Mouse (Mus musculus): Measurements from ENCODE around the gene Klhl24. TPM values are rescaled to one million over a fixed set of nuclear protein-coding genes. Genes with fewer than 3 reads are reported as not detected.

The Klhl24 gene
- polyA plus RNA-seq (2014; fragmentation: Nextera tagmentation; extraction: Ambion mirVana): 50.3 and 50.8 TPM in 2 replicates

DNA sequence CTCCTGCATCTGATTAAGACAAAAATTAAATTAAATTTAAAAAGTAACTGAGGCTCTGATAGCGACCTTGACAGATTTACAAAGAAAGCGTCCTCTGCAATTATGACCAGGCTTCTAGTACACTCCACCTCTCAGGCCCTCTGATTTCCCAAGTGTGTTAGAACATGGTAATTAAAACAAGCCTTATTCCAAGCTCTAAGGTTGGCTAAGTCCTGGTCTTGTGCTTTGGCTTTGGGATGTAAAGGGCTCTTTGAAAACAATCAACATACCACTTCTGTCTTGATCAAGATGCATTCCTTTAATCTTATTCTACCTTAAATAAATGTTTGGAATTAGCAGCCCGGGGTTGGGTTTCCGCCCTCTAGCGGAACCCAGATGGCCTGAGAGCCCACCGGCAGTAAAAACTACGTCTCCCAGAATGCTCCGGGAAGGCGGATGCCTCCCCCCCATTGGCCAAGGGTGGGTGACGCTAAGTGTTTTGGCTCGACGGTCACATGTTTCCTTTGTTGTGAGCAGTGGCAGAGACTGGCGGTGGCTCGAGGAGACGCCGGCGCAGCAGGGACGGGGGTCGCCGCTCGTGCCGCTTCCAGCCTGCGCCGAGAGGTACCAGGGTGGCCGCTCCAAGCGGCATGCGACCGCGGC is at the start of gene Klhl24:
Gene Klhl24 (plus strand): TSS at position 474 of the 642 bp plus-strand sequence.
- Histone ChIP-seq H3K27me3 (ENCODE audit: control insufficient read depth, insufficient read depth, low read length) (no peaks in the 10 kb centered on the region), H3K36me3 (ENCODE audit: control insufficient read depth, insufficient read depth, low read length) (no peaks in the 10 kb centered on the region), H3K9ac (ENCODE audit: low read depth, low read length) (peak within 1 kb of the TSS; percentile 95), H3K4me2 (replicated peaks; ENCODE audit: low read depth, low read length) (peak within 1 kb of the TSS; percentile 54), H3K4me3 (ENCODE audit: low read depth, low read length) (peak within 1 kb of the TSS; percentile 94), H3K27ac (ENCODE audit: low read depth, low read length) (peak within 1 kb of the TSS; percentile 98), H3K4me1 (replicated peaks; ENCODE audit: control insufficient read depth, insufficient read depth, low read length) (no peaks in the 10 kb centered on the region), H3K9me3 (ENCODE audit: control insufficient read depth, low read length) (no peaks in the 10 kb centered on the region)
- WGBS: 2% methylated on average over 29 of the region's 29 CpGs
- peak; percentile 96 for ATAC-seq (ENCODE audit: low FRiP score)
- peak; percentile 94 for DNase-seq (ENCODE audit: low spot score)

DNA sequence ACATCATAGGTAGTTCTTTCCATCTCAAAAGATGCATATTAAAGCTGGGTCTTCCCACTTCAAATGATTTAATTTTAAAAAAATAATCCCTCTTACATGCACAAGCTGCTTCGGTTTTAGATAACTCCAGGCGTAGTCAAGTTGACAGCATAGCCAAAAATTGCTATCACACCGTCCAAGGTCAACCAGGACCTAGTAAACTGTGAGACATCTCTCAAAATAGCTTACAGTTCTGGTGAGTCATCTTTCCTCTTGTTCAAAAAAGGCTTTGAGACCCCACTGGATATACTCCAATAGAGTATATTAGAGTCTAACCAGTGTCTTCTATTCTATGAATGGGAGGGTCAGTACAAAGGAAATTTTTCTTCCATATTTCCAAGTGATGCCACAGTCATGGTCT is 44.7 kb upstream of the Klhl24 start:
- Histone ChIP-seq H3K9ac (ENCODE audit: low read depth, low read length) (no peak overlapping the region), H3K9me3 (ENCODE audit: control insufficient read depth, low read length) (no peaks in the 10 kb centered on the region), H3K27ac (ENCODE audit: low read depth, low read length) (no peak overlapping the region), H3K4me2 (replicated peaks; ENCODE audit: low read depth, low read length) (no peak overlapping the region), H3K4me3 (ENCODE audit: low read depth, low read length) (no peak overlapping the region), H3K4me1 (replicated peaks; ENCODE audit: control insufficient read depth, insufficient read depth, low read length) (no peaks in the 10 kb centered on the region), H3K27me3 (ENCODE audit: control insufficient read depth, insufficient read depth, low read length) (no peaks in the 10 kb centered on the region), H3K36me3 (ENCODE audit: control insufficient read depth, insufficient read depth, low read length) (no peaks in the 10 kb centered on the region)
- ATAC-seq (ENCODE audit: low FRiP score) (no peak), DNase-seq (ENCODE audit: low spot score) (no peak)
- 93% methylated on average over 3 of the region's 3 CpGs for WGBS

DNA sequence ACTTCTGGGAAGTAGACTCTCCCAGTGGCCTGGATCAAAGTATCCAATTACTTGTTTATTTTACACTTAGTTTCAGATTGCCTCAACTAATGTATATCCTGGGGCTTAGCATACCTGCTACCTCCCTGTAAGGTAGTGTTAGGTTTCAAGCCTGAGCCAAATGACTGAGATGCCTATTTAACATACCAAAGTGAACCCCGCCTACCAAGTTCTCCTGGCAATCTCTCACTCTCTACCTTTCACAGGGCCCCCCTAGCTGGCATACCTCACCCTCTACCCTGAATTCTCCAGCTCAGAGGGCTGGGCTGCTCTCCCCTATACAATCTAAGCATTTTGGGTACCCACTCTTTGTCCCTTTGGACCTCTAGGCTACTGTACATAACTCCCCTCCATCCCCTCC is 24.6 kb upstream of the Klhl24 start:
- Histone ChIP-seq H3K4me2 (replicated peaks; ENCODE audit: low read depth, low read length) (no peak overlapping the region), H3K9me3 (ENCODE audit: control insufficient read depth, low read length) (no peaks in the 10 kb centered on the region), H3K36me3 (ENCODE audit: control insufficient read depth, insufficient read depth, low read length) (no peaks in the 10 kb centered on the region), H3K4me1 (replicated peaks; ENCODE audit: control insufficient read depth, insufficient read depth, low read length) (no peaks in the 10 kb centered on the region), H3K4me3 (ENCODE audit: low read depth, low read length) (no peak overlapping the region), H3K27me3 (ENCODE audit: control insufficient read depth, insufficient read depth, low read length) (no peaks in the 10 kb centered on the region), H3K27ac (ENCODE audit: low read depth, low read length) (no peak overlapping the region), H3K9ac (ENCODE audit: low read depth, low read length) (no peak overlapping the region)
- WGBS: 62% methylated on average over 1 of the region's 1 CpGs
- DNase-seq (ENCODE audit: low spot score) (no peak), ATAC-seq (ENCODE audit: low FRiP score) (no peak)

DNA sequence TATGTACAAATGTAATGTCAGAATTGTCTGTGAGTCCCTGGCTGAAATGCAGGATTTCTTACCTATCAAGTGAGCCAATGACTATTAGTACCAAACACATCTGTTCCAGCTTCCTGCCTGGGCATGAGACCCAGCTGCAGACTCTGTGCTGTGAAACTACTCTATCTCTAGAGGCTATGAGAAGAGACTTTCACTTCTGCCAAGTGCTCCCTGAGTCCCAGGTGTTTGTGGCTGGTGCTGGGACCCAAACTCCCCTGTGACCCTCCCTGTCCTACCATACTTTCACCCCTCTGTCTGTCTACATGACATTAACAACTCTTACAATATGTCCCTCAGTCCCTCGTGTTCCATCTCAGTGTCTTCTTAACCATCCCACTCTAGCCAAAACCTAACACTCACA is 20.7 kb upstream of the Klhl24 start:
- no peak for ATAC-seq (ENCODE audit: low FRiP score)
- 72% methylated on average over 1 of the region's 1 CpGs for WGBS
- no peaks in the 10 kb centered on the region for H3K4me1 ChIP-seq (replicated peaks; ENCODE audit: control insufficient read depth, insufficient read depth, low read length)

DNA sequence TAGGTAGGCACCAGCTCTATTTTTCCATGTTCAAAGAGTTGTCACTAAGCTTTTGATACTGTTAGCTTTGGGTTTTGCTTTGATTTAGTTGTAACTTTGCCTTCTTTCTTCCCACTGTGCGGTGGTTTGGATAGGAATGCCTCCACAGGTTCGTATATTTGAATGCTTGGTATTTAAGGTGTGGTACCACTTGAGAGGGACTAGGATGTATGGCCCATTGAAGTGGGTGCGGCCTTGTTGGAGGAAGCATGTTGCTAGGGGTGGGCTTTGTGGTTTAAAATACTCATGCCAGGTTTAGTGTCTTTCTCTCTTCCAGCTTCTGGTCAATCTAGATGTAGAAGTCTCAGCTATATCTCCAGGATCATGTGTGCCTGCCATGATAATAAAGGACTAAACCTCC is 17.1 kb upstream of the Klhl24 start:
- Histone ChIP-seq H3K4me3 (ENCODE audit: low read depth, low read length) (no peak overlapping the region), H3K27me3 (ENCODE audit: control insufficient read depth, insufficient read depth, low read length) (no peaks in the 10 kb centered on the region), H3K27ac (ENCODE audit: low read depth, low read length) (no peak overlapping the region), H3K4me2 (replicated peaks; ENCODE audit: low read depth, low read length) (no peak overlapping the region), H3K36me3 (ENCODE audit: control insufficient read depth, insufficient read depth, low read length) (no peaks in the 10 kb centered on the region), H3K9me3 (ENCODE audit: control insufficient read depth, low read length) (no peaks in the 10 kb centered on the region), H3K9ac (ENCODE audit: low read depth, low read length) (no peak overlapping the region), H3K4me1 (replicated peaks; ENCODE audit: control insufficient read depth, insufficient read depth, low read length) (no peaks in the 10 kb centered on the region)
- ATAC-seq (ENCODE audit: low FRiP score): no peak
- DNase-seq (ENCODE audit: low spot score): no peak
- WGBS: 87% methylated on average over 3 of the region's 3 CpGs

More for the DNA sequence above, 20.7 kb upstream of the Klhl24 start:
- H3K27me3 ChIP-seq (ENCODE audit: control insufficient read depth, insufficient read depth, low read length): no peaks in the 10 kb centered on the region
- DNase-seq (ENCODE audit: low spot score): no peak
- no peak overlapping the region for H3K4me3 ChIP-seq (ENCODE audit: low read depth, low read length)
- H3K9ac ChIP-seq (ENCODE audit: low read depth, low read length): no peak overlapping the region
- H3K27ac ChIP-seq (ENCODE audit: low read depth, low read length): no peak overlapping the region
- no peaks in the 10 kb centered on the region for H3K9me3 ChIP-seq (ENCODE audit: control insufficient read depth, low read length)
- H3K4me2 ChIP-seq (replicated peaks; ENCODE audit: low read depth, low read length): no peak overlapping the region
- no peaks in the 10 kb centered on the region for H3K36me3 ChIP-seq (ENCODE audit: control insufficient read depth, insufficient read depth, low read length)

DNA sequence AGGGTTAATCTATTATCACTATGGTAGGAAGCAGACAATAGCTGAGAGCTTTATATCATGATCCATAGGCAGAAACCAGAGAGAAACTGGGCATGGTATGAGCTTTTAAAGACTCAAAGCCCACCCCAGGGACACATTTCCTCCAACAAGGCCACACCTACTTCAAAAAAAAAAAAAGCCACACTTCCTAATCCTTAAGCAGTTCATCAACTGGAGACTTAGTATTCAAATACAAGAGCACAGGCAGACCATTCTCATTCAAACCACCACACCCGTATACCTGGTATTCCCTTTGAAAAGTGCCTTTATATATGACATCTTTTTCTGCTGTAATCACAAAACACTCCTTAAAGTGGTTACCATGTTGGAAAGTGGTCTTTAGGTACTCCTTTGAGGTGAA is 12.7 kb upstream of the Klhl24 start:
- H3K27me3 ChIP-seq (ENCODE audit: control insufficient read depth, insufficient read depth, low read length): no peaks in the 10 kb centered on the region
- H3K27ac ChIP-seq (ENCODE audit: low read depth, low read length): no peak overlapping the region
- no peaks in the 10 kb centered on the region for H3K9me3 ChIP-seq (ENCODE audit: control insufficient read depth, low read length)
- no peak overlapping the region for H3K9ac ChIP-seq (ENCODE audit: low read depth, low read length)
- ATAC-seq (ENCODE audit: low FRiP score) (no peak), DNase-seq (ENCODE audit: low spot score) (no peak)
- no peaks in the 10 kb centered on the region for H3K36me3 ChIP-seq (ENCODE audit: control insufficient read depth, insufficient read depth, low read length)
- WGBS: 90% methylated on average over 1 of the region's 1 CpGs
- no peak overlapping the region for H3K4me3 ChIP-seq (ENCODE audit: low read depth, low read length)
- H3K4me2 ChIP-seq (replicated peaks; ENCODE audit: low read depth, low read length): no peak overlapping the region
- no peaks in the 10 kb centered on the region for H3K4me1 ChIP-seq (replicated peaks; ENCODE audit: control insufficient read depth, insufficient read depth, low read length)

DNA sequence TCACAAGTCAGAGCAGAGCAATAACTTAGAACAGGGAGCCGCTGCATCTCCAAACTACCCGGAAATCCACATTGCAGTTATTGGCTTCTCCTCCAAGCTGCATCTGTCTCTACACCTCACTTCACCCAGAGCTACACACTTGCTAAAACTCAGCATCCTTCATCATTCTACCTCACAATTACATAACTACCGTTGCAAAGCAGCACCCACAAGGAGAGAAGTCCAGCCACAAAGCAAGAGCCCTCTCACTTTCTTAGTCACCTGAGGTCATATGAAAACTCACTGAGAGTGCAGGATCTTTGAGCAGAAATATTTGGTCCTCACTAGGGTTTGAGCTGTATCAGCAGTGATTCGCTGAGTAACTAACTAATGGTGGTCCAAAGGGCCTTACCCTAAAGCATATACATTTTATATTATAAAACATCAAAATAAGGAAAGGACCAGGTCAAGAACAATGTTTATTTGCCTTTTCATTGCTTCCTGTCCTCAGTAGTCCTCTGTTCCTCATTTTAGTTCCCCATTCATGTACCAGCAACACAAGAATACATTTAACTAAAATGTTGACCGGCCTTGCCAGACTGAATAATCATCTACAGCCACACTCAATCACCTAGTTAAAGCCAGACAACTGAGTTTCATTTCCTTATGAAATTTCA is 12.0 kb upstream of the Klhl24 start:
- no peak overlapping the region for H3K4me3 ChIP-seq (ENCODE audit: low read depth, low read length)
- H3K27ac ChIP-seq (ENCODE audit: low read depth, low read length): no peak overlapping the region
- ATAC-seq (ENCODE audit: low FRiP score) (no peak), DNase-seq (ENCODE audit: low spot score) (no peak)
- 91% methylated on average over 5 of the region's 5 CpGs for WGBS
- H3K36me3 ChIP-seq (ENCODE audit: control insufficient read depth, insufficient read depth, low read length): no peaks in the 10 kb centered on the region
- H3K4me1 ChIP-seq (replicated peaks; ENCODE audit: control insufficient read depth, insufficient read depth, low read length): no peaks in the 10 kb centered on the region
- no peak overlapping the region for H3K9ac ChIP-seq (ENCODE audit: low read depth, low read length)
- H3K27me3 ChIP-seq (ENCODE audit: control insufficient read depth, insufficient read depth, low read length): no peaks in the 10 kb centered on the region
- H3K9me3 ChIP-seq (ENCODE audit: control insufficient read depth, low read length): no peaks in the 10 kb centered on the region
- no peak overlapping the region for H3K4me2 ChIP-seq (replicated peaks; ENCODE audit: low read depth, low read length)

DNA sequence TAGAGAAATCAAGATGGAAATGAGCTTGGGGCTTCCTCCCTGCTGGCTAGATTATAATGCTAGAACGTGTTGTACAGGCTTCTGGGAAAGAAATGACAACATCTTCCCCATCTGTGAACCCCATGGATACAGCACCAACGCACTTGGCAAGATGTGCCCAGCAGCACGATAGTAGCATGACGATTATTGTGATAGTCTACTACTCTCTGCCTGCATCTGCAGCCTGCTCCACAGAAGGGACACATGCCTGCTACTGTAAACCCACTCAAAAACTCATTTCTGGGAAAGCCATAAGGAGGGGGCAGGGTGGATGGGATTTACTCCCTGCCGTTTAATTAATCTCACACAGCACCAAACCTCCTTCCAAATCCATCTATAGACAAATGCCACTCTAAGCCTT is 10.4 kb upstream of the Klhl24 start:
- Histone ChIP-seq H3K9ac (ENCODE audit: low read depth, low read length) (no peak overlapping the region), H3K27ac (ENCODE audit: low read depth, low read length) (no peak overlapping the region), H3K4me1 (replicated peaks; ENCODE audit: control insufficient read depth, insufficient read depth, low read length) (no peaks in the 10 kb centered on the region), H3K4me3 (ENCODE audit: low read depth, low read length) (no peak overlapping the region), H3K9me3 (ENCODE audit: control insufficient read depth, low read length) (no peaks in the 10 kb centered on the region), H3K27me3 (ENCODE audit: control insufficient read depth, insufficient read depth, low read length) (no peaks in the 10 kb centered on the region), H3K36me3 (ENCODE audit: control insufficient read depth, insufficient read depth, low read length) (no peaks in the 10 kb centered on the region), H3K4me2 (replicated peaks; ENCODE audit: low read depth, low read length) (no peak overlapping the region)
- WGBS: 76% methylated on average over 5 of the region's 5 CpGs
- ATAC-seq (ENCODE audit: low FRiP score): no peak
- no peak for DNase-seq (ENCODE audit: low spot score)

DNA sequence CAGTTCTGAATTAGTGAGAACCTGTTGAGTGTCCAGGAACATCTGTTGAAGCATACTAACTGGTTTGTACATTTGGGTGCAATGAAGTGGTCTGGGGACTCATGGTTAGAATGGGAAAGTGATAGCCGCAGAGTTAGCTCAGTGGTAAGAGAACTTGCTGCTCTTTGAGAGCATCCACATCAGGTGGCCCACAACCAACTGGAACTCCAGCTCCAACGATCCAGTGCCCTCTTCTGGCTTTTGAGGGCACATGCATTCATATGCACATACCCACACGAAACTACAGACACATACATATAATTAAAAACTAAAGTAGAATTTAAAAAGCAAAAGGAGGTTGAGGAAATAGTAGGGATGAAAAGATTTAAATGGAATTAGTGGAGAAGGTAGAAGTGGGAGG is 7.7 kb upstream of the Klhl24 start:
- no peak for DNase-seq (ENCODE audit: low spot score)
- WGBS: 90% methylated on average over 3 of the region's 3 CpGs
- Histone ChIP-seq H3K4me2 (replicated peaks; ENCODE audit: low read depth, low read length) (no peak overlapping the region), H3K27ac (ENCODE audit: low read depth, low read length) (no peak overlapping the region), H3K4me3 (ENCODE audit: low read depth, low read length) (no peak overlapping the region), H3K27me3 (ENCODE audit: control insufficient read depth, insufficient read depth, low read length) (no peaks in the 10 kb centered on the region), H3K4me1 (replicated peaks; ENCODE audit: control insufficient read depth, insufficient read depth, low read length) (no peaks in the 10 kb centered on the region), H3K36me3 (ENCODE audit: control insufficient read depth, insufficient read depth, low read length) (no peaks in the 10 kb centered on the region), H3K9me3 (ENCODE audit: control insufficient read depth, low read length) (no peaks in the 10 kb centered on the region), H3K9ac (ENCODE audit: low read depth, low read length) (no peak overlapping the region)
- no peak for ATAC-seq (ENCODE audit: low FRiP score)
